ENCODE assay signal across 11 mouse cellular contexts in the genomic region with DNA sequence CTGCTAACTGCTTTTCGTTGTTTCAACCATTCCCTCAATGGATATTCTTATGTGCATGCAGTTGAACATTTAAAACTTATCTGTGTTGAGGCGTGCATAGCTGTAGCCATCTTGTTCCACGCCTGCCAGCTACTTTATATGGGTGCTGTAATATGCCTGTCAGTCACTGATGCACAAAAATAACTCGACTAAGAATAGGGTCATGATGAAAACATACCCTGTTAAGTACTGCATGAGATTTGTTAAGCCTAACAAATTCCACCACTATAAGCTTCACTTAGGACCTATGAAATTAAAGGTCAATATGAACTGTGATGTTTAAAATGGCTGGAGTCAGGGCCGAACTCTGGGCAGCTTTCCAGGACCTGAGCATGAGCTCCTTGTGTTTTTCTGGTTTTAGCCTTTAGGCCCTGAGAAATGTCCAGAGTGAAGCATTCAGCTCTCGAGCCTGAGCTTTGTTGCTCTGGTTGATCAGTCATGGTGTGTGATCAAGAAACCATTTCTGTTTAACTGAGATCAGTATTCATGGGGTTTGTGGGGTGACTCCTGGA. TPM values are rescaled to one million over a fixed set of nuclear protein-coding genes. Genes with fewer than 3 reads are reported as not detected.
DNase-seq lines count a peak whose midpoint lies in the region; ATAC-seq lines count a peak whose summit lies in the region.
"Had no signal": no experiment of that assay in that cellular context is flagged by ENCODE, and none has a peak within 500 bp of the region (broad histone marks: within the 10 kb centered on the region; RNA-seq: fewer than 3 reads in every experiment).

No protein-coding gene starts in this region.

- ATAC-seq in kidney, embryonic 16.5 days (ENCODE audit: low FRiP score, low TSS enrichment), result no peak
- no peak for ATAC-seq in embryonic facial prominence, embryonic 13.5 days (ENCODE audit: insufficient number of reproducible peaks, insufficient read depth, low FRiP score, low TSS enrichment, low read depth)

- no peaks in the 10 kb centered on the region for H3K9me3 ChIP-seq in kidney, embryonic 16.5 days (ENCODE audit: low read length)
- H3K9me3 ChIP-seq in embryonic facial prominence, embryonic 13.5 days, result no peaks in the 10 kb centered on the region
- no peaks in the 10 kb centered on the region for H3K9me3 ChIP-seq in limb, embryonic 10.5 days (replicated peaks)

- peaks cover 16% of the 10 kb centered on the region for H3K4me1 ChIP-seq in kidney, embryonic 16.5 days (ENCODE audit: insufficient read depth, low read length)
- H3K4me1 ChIP-seq in embryonic facial prominence, embryonic 13.5 days, result peaks cover 27% of the 10 kb centered on the region
- peaks cover 24% of the 10 kb centered on the region for H3K4me1 ChIP-seq in limb, embryonic 10.5 days

- H3K4me2 ChIP-seq in kidney, embryonic 16.5 days (replicated peaks; ENCODE audit: low read depth, low read length), result peak overlapping the region; percentile 84
- H3K4me2 ChIP-seq in embryonic facial prominence, embryonic 13.5 days, result peak overlapping the region; percentile 85

- 60% methylated on average over 6 of the region's 6 CpGs for WGBS in kidney, embryonic 16.5 days
- WGBS in embryonic facial prominence, embryonic 13.5 days, result 72% methylated on average over 6 of the region's 6 CpGs
- 87% methylated on average over 6 of the region's 6 CpGs for WGBS in limb, embryonic 10.5 days

- H3K27ac ChIP-seq in kidney, embryonic 16.5 days (ENCODE audit: low read length), result no peak overlapping the region
- no peak overlapping the region for H3K27ac ChIP-seq in embryonic facial prominence, embryonic 13.5 days
- no peak overlapping the region for H3K27ac ChIP-seq in limb, embryonic 10.5 days

- no peak overlapping the region for H3K9ac ChIP-seq in kidney, embryonic 16.5 days (replicated peaks; ENCODE audit: low read length)
- H3K9ac ChIP-seq in embryonic facial prominence, embryonic 13.5 days, result no peak overlapping the region

- no peaks in the 10 kb centered on the region for H3K27me3 ChIP-seq in kidney, embryonic 16.5 days (ENCODE audit: insufficient read depth, low read length)
- H3K27me3 ChIP-seq in embryonic facial prominence, embryonic 13.5 days, result no peaks in the 10 kb centered on the region
- H3K27me3 ChIP-seq in limb, embryonic 10.5 days (ENCODE audit: low read depth, poor library complexity, severe bottlenecking), result no peaks in the 10 kb centered on the region

- DNase-seq in kidney, adult 8-10 months, result no peak
- peak; percentile 54 for DNase-seq in adipocyte (ENCODE audit: low spot score)
- no peak for DNase-seq in limb, embryonic 10.5 days (ENCODE audit: low spot score)
- no peak for DNase-seq in embryo, embryonic 11 days
- DNase-seq in ovary, postnatal 36 days (ENCODE audit: low spot score), result no peak
- DNase-seq in ovary, postnatal 10 days (ENCODE audit: low spot score), result no peak
- DNase-seq: kidney, adult 18-20 months; left cerebral cortex, postnatal 4 days had no signal

- H3K4me3 ChIP-seq in kidney, embryonic 16.5 days (ENCODE audit: low read length), result peak overlapping the region; percentile 74; the same call in 1 of the 2 replicates
- no peak overlapping the region for H3K4me3 ChIP-seq in embryonic facial prominence, embryonic 13.5 days
- peak overlapping the region; percentile 78 for H3K4me3 ChIP-seq in limb, embryonic 10.5 days
- H3K4me3 ChIP-seq: erythroblast, embryonic 14.5 days had no signal

- H3K36me3 ChIP-seq in kidney, embryonic 16.5 days (ENCODE audit: insufficient read depth, low read length), result no peaks in the 10 kb centered on the region
- no peaks in the 10 kb centered on the region for H3K36me3 ChIP-seq in embryonic facial prominence, embryonic 13.5 days
- H3K36me3 ChIP-seq in limb, embryonic 10.5 days, result no peaks in the 10 kb centered on the region

RNA-seq across cellular contexts. Expression of a gene that starts 2.0 kb away (rescaled TPM):
- polyA plus RNA-seq in kidney, embryonic 16.5 days (2015; fragmentation: Nextera tagmentation; extraction: Ambion mirVana), result 26.4 and 26.9 TPM in 2 replicates
- polyA plus RNA-seq in embryonic facial prominence, embryonic 13.5 days (2015; fragmentation: Nextera tagmentation; extraction: Ambion mirVana), result 27.3 and 29.2 TPM in 2 replicates
- 25.5 and 30.1 TPM in 2 replicates for polyA plus RNA-seq in limb, embryonic 10.5 days (2016; fragmentation: Nextera tagmentation; extraction: Ambion mirVana)
- polyA plus RNA-seq: erythroblast, embryonic 14.5 days had no signal

RNA-seq across cellular contexts. Expression of a gene that starts 2.2 kb away (rescaled TPM):
- polyA plus RNA-seq in kidney, embryonic 16.5 days (2015; fragmentation: Nextera tagmentation; extraction: Ambion mirVana), result 18.4 and 20.9 TPM in 2 replicates
- 46.3 and 48.2 TPM in 2 replicates for polyA plus RNA-seq in embryonic facial prominence, embryonic 13.5 days (2015; fragmentation: Nextera tagmentation; extraction: Ambion mirVana)
- polyA plus RNA-seq in limb, embryonic 10.5 days (2016; fragmentation: Nextera tagmentation; extraction: Ambion mirVana), result 25.5 and 35.8 TPM in 2 replicates
- polyA plus RNA-seq: erythroblast, embryonic 14.5 days had no signal

RNA-seq across cellular contexts. Expression of a gene that starts 39.1 kb away (rescaled TPM):
- not detected in 2 replicates for polyA plus RNA-seq in kidney, embryonic 16.5 days (2015; fragmentation: Nextera tagmentation; extraction: Ambion mirVana)
- 0.29 and 0.42 TPM in 2 replicates for polyA plus RNA-seq in embryonic facial prominence, embryonic 13.5 days (2015; fragmentation: Nextera tagmentation; extraction: Ambion mirVana)
- not detected in 2 replicates for polyA plus RNA-seq in limb, embryonic 10.5 days (2016; fragmentation: Nextera tagmentation; extraction: Ambion mirVana)
- polyA plus RNA-seq: erythroblast, embryonic 14.5 days had no signal
